In the genomic region with DNA sequence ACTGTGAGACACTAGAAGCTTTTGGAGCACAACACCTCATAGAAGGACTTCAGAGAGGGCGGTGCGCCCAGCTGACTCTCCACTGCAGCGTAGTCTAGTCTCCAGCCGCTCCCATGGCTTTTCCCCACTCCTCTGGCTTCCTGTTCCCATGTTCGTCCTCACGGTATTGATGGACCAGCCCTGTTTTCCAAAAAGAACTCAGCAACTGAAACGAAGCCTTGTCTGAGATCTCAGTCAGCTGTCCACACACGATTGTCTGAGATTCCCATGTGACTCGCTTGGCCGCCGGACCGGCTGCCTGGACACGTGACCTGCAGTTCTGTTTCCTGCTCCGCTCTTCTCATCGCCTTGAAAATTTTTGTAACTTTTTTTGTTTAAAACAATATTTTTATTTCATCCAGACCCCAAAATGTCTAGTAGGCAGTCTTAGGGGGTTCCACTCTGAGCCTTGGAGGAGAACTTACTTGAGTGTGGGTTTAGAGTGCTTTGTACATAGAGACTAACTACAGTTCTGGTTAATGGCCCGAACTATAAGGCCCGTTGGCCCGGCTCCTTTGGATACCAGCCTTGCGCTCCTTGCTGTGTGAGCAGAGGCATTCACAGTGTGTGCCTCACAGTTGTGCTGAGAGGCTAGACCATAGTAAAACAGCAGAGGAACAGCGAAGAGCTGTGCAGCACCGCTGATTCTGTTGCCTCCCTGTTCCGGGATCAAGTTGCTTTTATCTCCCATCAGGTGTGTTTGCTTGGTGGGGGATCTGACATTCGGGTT, we compare ENCODE assay signal across 10 mouse cellular contexts. TPM values are rescaled to one million over a fixed set of nuclear protein-coding genes. Genes with fewer than 3 reads are reported as not detected.
DNase-seq lines count a peak whose midpoint lies in the region; ATAC-seq and TF ChIP-seq lines count a peak whose summit lies in the region.
"Had no signal": no experiment of that assay in that cellular context is flagged by ENCODE, and none has a peak within 500 bp of the region (broad histone marks: within the 10 kb centered on the region; RNA-seq: fewer than 3 reads in every experiment).

No protein-coding gene starts in this region.

- H3K4me1 ChIP-seq in kidney, embryonic 14.5 days (ENCODE audit: control insufficient read depth, insufficient read depth, low read length) = no peaks in the 10 kb centered on the region
- H3K4me1 ChIP-seq in kidney, adult 2 months (ENCODE audit: control insufficient read depth, insufficient read depth, low read length) = 0 out of 2 replicates have a peak, but pooled peaks cover 4% of the 10 kb centered on the region
- H3K4me1 ChIP-seq in thymus, adult 2 months (replicated peaks; ENCODE audit: control insufficient read depth, insufficient read depth, low read length) = no peaks in the 10 kb centered on the region
- H3K4me1 ChIP-seq in midbrain, postnatal 0 days (ENCODE audit: insufficient read depth, low read length) = no peaks in the 10 kb centered on the region

- H3K27ac ChIP-seq in kidney, embryonic 14.5 days (ENCODE audit: low read depth, low read length) = no peak overlapping the region
- H3K27ac ChIP-seq in kidney, adult 2 months (ENCODE audit: insufficient read depth, low read depth, low read length) = peak overlapping the region; percentile 62
- no peak overlapping the region for H3K27ac ChIP-seq in thymus, adult 2 months (ENCODE audit: control insufficient read depth, insufficient read depth, low read length)
- no peak overlapping the region for H3K27ac ChIP-seq in midbrain, postnatal 0 days (ENCODE audit: low read depth, low read length)
- H3K27ac ChIP-seq: lung, embryonic 15.5 days had no signal

- WGBS in kidney, embryonic 14.5 days = 69% methylated on average over 23 of the region's 23 CpGs
- 56% methylated on average over 23 of the region's 23 CpGs for WGBS in kidney, adult 2 months
- 93% methylated on average over 23 of the region's 23 CpGs for WGBS in thymus, adult 2 months
- WGBS in midbrain, postnatal 0 days = 83% methylated on average over 23 of the region's 23 CpGs

- no peak overlapping the region for H3K9ac ChIP-seq in kidney, embryonic 14.5 days (ENCODE audit: low read depth, low read length)
- H3K9ac ChIP-seq in midbrain, postnatal 0 days (replicated peaks; ENCODE audit: low read length, poor library complexity, severe bottlenecking) = no peak overlapping the region
- H3K9ac ChIP-seq: lung, embryonic 15.5 days had no signal

- TF ChIP-seq POLR2A in kidney, adult 2 months (IDR thresholded peaks at IDR 0.05; ENCODE audit: low read depth, low read length) = no peak
- TF ChIP-seq POLR2A in thymus, adult 2 months (IDR thresholded peaks at IDR 0.05; ENCODE audit: control insufficient read depth, extremely low read depth, insufficient read depth, low read length, poor library complexity) = no peak

- no peaks in the 10 kb centered on the region for H3K27me3 ChIP-seq in kidney, embryonic 14.5 days (ENCODE audit: control insufficient read depth, insufficient read depth, low read length)
- no peaks in the 10 kb centered on the region for H3K27me3 ChIP-seq in kidney, adult 2 months (replicated peaks; ENCODE audit: control insufficient read depth, insufficient read depth, low read length)
- H3K27me3 ChIP-seq in thymus, adult 2 months (ENCODE audit: control insufficient read depth, insufficient read depth, low read length) = no peaks in the 10 kb centered on the region
- H3K27me3 ChIP-seq in midbrain, postnatal 0 days (ENCODE audit: insufficient read depth, low read length) = no peaks in the 10 kb centered on the region
- H3K27me3 ChIP-seq: lung, embryonic 15.5 days had no signal

- H3K4me2 ChIP-seq in kidney, embryonic 14.5 days (replicated peaks; ENCODE audit: low read depth, low read length) = no peak overlapping the region
- H3K4me2 ChIP-seq in midbrain, postnatal 0 days (ENCODE audit: low read depth, low read length, poor library complexity, severe bottlenecking) = no peak overlapping the region
- H3K4me2 ChIP-seq: lung, embryonic 15.5 days had no signal

- peak; percentile 48 for DNase-seq in kidney, adult 11 months
- DNase-seq in gastrocnemius, postnatal 4 days (ENCODE audit: low spot score in 2 of 2) = peak; percentile 49 to 70
- DNase-seq in kidney, adult 2 months = peak; percentile 65
- peak; percentile 55 for DNase-seq in lung, postnatal 36 days
- DNase-seq in thymus, adult 2 months = no peak
- no peak for DNase-seq in midbrain, postnatal 0 days (ENCODE audit: low spot score)
- DNase-seq in liver = no peak

- H3K4me3 ChIP-seq in kidney, embryonic 14.5 days (ENCODE audit: low read length) = no peak overlapping the region
- H3K4me3 ChIP-seq in kidney, adult 2 months (ENCODE audit: insufficient read depth, low read depth, low read length) = peak overlapping the region; percentile 33; the same call in 1 of the 2 replicates
- H3K4me3 ChIP-seq in thymus, adult 2 months (ENCODE audit: control insufficient read depth, insufficient read depth, low read length) = no peak overlapping the region
- no peak overlapping the region for H3K4me3 ChIP-seq in midbrain, postnatal 0 days (ENCODE audit: low read depth, low read length)
- H3K4me3 ChIP-seq: lung, embryonic 15.5 days had no signal

- no peak for TF ChIP-seq CTCF in kidney, adult 2 months (conservative IDR thresholded peaks at IDR 0.05; ENCODE audit: insufficient read depth, insufficient read length, low read depth, low read length)
- TF ChIP-seq CTCF in thymus, adult 2 months (IDR thresholded peaks at IDR 0.05; ENCODE audit: borderline replicate concordance, control insufficient read depth, extremely low read depth, insufficient read depth, low read length, poor library complexity) = no peak
- no peak for TF ChIP-seq CTCF in midbrain, postnatal 0 days (IDR thresholded peaks at IDR 0.05)

- no peaks in the 10 kb centered on the region for H3K9me3 ChIP-seq in kidney, embryonic 14.5 days (ENCODE audit: control insufficient read depth, low read length)
- H3K9me3 ChIP-seq in midbrain, postnatal 0 days (ENCODE audit: low read length) = no peaks in the 10 kb centered on the region
- H3K9me3 ChIP-seq: lung, embryonic 15.5 days had no signal

- ATAC-seq in kidney, embryonic 14.5 days (ENCODE audit: low FRiP score, low TSS enrichment) = no peak
- ATAC-seq in midbrain, postnatal 0 days (ENCODE audit: low FRiP score) = no peak
- ATAC-seq: intestine, postnatal 0 days had no signal

- H3K36me3 ChIP-seq in kidney, embryonic 14.5 days (ENCODE audit: control insufficient read depth, insufficient read depth, low read length) = no peaks in the 10 kb centered on the region
- H3K36me3 ChIP-seq in kidney, adult 2 months (ENCODE audit: control insufficient read depth, insufficient read depth, low read length) = no peaks in the 10 kb centered on the region
- H3K36me3 ChIP-seq in thymus, adult 2 months (ENCODE audit: control insufficient read depth, insufficient read depth, low read length) = no peaks in the 10 kb centered on the region
- no peaks in the 10 kb centered on the region for H3K36me3 ChIP-seq in midbrain, postnatal 0 days (ENCODE audit: insufficient read depth, low read length)
- H3K36me3 ChIP-seq: lung, embryonic 15.5 days had no signal

RNA-seq across cellular contexts. Expression of a gene that starts 30.3 kb away (rescaled TPM):
- 0.11 and 0.35 TPM in 2 replicates for polyA plus RNA-seq in kidney, embryonic 14.5 days (2014; fragmentation: Nextera tagmentation; extraction: Ambion mirVana)
- total RNA-seq in gastrocnemius, postnatal 4 days (2021) = 10 to 100 TPM; 42.5 to 57.1 TPM
- 1.5 TPM in 2 replicates for polyA plus RNA-seq in kidney, adult 2 months (2012; rRNA removed)
- 3.1 and 33.2 TPM in 2 replicates for polyA plus RNA-seq in thymus, adult 2 months (2012; rRNA removed)
- total RNA-seq in midbrain, postnatal 0 days (2014; rRNA removed) = 1.5 TPM in 2 replicates
- 0.49 and 0.69 TPM in 2 replicates for polyA plus RNA-seq in midbrain, postnatal 0 days (2015; fragmentation: Nextera tagmentation; extraction: Ambion mirVana)

RNA-seq across cellular contexts. Expression of a gene that starts 40.6 kb away (rescaled TPM):
- 0.39 and 0.79 TPM in 2 replicates for polyA plus RNA-seq in kidney, embryonic 14.5 days (2014; fragmentation: Nextera tagmentation; extraction: Ambion mirVana)
- total RNA-seq in gastrocnemius, postnatal 4 days (2021) = 1 to 10 TPM; 1.5 to 2.0 TPM
- 26.8 and 27.4 TPM in 2 replicates for polyA plus RNA-seq in kidney, adult 2 months (2012; rRNA removed)
- polyA plus RNA-seq in thymus, adult 2 months (2012; rRNA removed) = 4.1 and 5.5 TPM in 2 replicates
- total RNA-seq in midbrain, postnatal 0 days (2014; rRNA removed) = 1.4 and 1.5 TPM in 2 replicates
- polyA plus RNA-seq in midbrain, postnatal 0 days (2015; fragmentation: Nextera tagmentation; extraction: Ambion mirVana) = 0.97 and 1.6 TPM in 2 replicates

RNA-seq across cellular contexts. Expression of a gene that starts 45.5 kb away (rescaled TPM):
- polyA plus RNA-seq in kidney, embryonic 14.5 days (2014; fragmentation: Nextera tagmentation; extraction: Ambion mirVana) = not detected in 2 replicates
- not detected for total RNA-seq in gastrocnemius, postnatal 4 days (2021)
- not detected in 2 replicates for polyA plus RNA-seq in kidney, adult 2 months (2012; rRNA removed)
- not detected in 2 replicates for polyA plus RNA-seq in thymus, adult 2 months (2012; rRNA removed)
- not detected in 2 replicates for total RNA-seq in midbrain, postnatal 0 days (2014; rRNA removed)
- not detected in 2 replicates for polyA plus RNA-seq in midbrain, postnatal 0 days (2015; fragmentation: Nextera tagmentation; extraction: Ambion mirVana)
- polyA plus RNA-seq: lung, embryonic 15.5 days had no signal

RNA-seq across cellular contexts. Expression of a gene that starts 45.5 kb away (rescaled TPM):
- polyA plus RNA-seq in kidney, embryonic 14.5 days (2014; fragmentation: Nextera tagmentation; extraction: Ambion mirVana) = 148 and 203 TPM in 2 replicates
- 100 to 1,000 TPM; 109 to 129 TPM for total RNA-seq in gastrocnemius, postnatal 4 days (2021)
- 126 and 170 TPM in 2 replicates for polyA plus RNA-seq in kidney, adult 2 months (2012; rRNA removed)
- 61.0 and 68.7 TPM in 2 replicates for polyA plus RNA-seq in thymus, adult 2 months (2012; rRNA removed)
- total RNA-seq in midbrain, postnatal 0 days (2014; rRNA removed) = 14.5 and 15.0 TPM in 2 replicates
- polyA plus RNA-seq in midbrain, postnatal 0 days (2015; fragmentation: Nextera tagmentation; extraction: Ambion mirVana) = 65.3 and 66.1 TPM in 2 replicates

RNA-seq across cellular contexts. Expression of a gene that starts 50.4 kb away (rescaled TPM):
- 0.11 TPM in 1 of 2 replicates, not detected in the other for polyA plus RNA-seq in kidney, embryonic 14.5 days (2014; fragmentation: Nextera tagmentation; extraction: Ambion mirVana)
- total RNA-seq in gastrocnemius, postnatal 4 days (2021) = under 1 TPM in 1 of 2 experiments, not detected in 1; 0.20 TPM
- 0.39 and 0.50 TPM in 2 replicates for polyA plus RNA-seq in kidney, adult 2 months (2012; rRNA removed)
- 0.05 and 0.12 TPM in 2 replicates for polyA plus RNA-seq in thymus, adult 2 months (2012; rRNA removed)
- 1.2 and 2.1 TPM in 2 replicates for total RNA-seq in midbrain, postnatal 0 days (2014; rRNA removed)
- 1.0 and 1.5 TPM in 2 replicates for polyA plus RNA-seq in midbrain, postnatal 0 days (2015; fragmentation: Nextera tagmentation; extraction: Ambion mirVana)

Comparison
In these comparisons a context has a peak if more than half of its experiments do, and no peak if none do; other contexts are left out.
1. DNase-seq: peak in kidney, adult 11 months (single experiment), gastrocnemius, postnatal 4 days (2 of 2), kidney, adult 2 months (single experiment) and lung, postnatal 36 days (single experiment); none in thymus, adult 2 months (single experiment), midbrain, postnatal 0 days (single experiment) and liver (single experiment).